Mouse (Mus musculus): Measurements from ENCODE around the gene Ush2a.

GRCm38 (mm10) chr1:188214885-188215611 lies 46.8 kb upstream of the Ush2a start:
- TF ChIP-seq MAX (IDR thresholded peaks at IDR 0.05; ENCODE audit: low read depth) = no peak
- no peak for TF ChIP-seq E2F4 (IDR thresholded peaks at IDR 0.05; ENCODE audit: insufficient read depth)
- no peak for TF ChIP-seq POLR2AphosphoS2 (IDR thresholded peaks at IDR 0.05; ENCODE audit: insufficient read length, low read depth)
- TF ChIP-seq POLR2A (IDR thresholded peaks at IDR 0.05; ENCODE audit: insufficient read length, low read depth) = no peak
- TF ChIP-seq CEBPB (IDR thresholded peaks at IDR 0.05; ENCODE audit: insufficient read depth, poor library complexity, severe bottlenecking) = no peak

Measured in myocyte (in vitro differentiated cells).